Mouse (Mus musculus) stomach, embryonic 14.5 days (tissue): ENCODE measurements at regions not wholly inside any gene's neighbourhood (a gene's known extent, or its start where the extent isn't known, plus 50 kb on each side); places are given as distances from the start of the nearest gene placed in this dataset.

Experiments
- ATAC-seq: fragments of 200-750 bp; cut with Nextera tagmentation; 2 replicates; pipeline ENCODE4 v1.8.0; 2017; ENCODE audit warnings: low read depth, moderate TSS enrichment; ENCODE audit not compliant: insufficient number of reproducible peaks, insufficient read depth, low FRiP score
- H3K27ac ChIP-seq: fragments of 300-500 bp; sonication (generic); 2 replicates; pipeline ENCODE4 v1.5.1; 2014; ENCODE audit warnings: mild to moderate bottlenecking, low read length, moderate library complexity, mixed read lengths
- H3K27me3 ChIP-seq: fragments of 300-500 bp; sonication (generic); 2 replicates; pipeline ENCODE4 v1.6.1; 2014; ENCODE audit warnings: low read length, control low read depth, mixed read lengths; ENCODE audit not compliant: control insufficient read depth, insufficient read depth
- H3K36me3 ChIP-seq: fragments of 300-500 bp; sonication (generic); 2 replicates; pipeline ENCODE4 v1.6.1; 2014; ENCODE audit warnings: mild to moderate bottlenecking, control low read depth, low read length, moderate library complexity, mixed read lengths; ENCODE audit not compliant: control insufficient read depth, insufficient read depth
- H3K4me1 ChIP-seq: fragments of 300-500 bp; sonication (generic); 2 replicates; pipeline ENCODE4 v1.6.1; 2014; ENCODE audit warnings: low read length, control low read depth, mixed read lengths; ENCODE audit not compliant: control insufficient read depth, insufficient read depth
- H3K4me2 ChIP-seq: fragments of 300-500 bp; sonication (generic); replicated peaks from 2 replicates; pipeline ENCODE4 v1.6.1; 2014; ENCODE audit warnings: low read depth, low read length, control low read depth
- H3K4me3 ChIP-seq: fragments of 300-500 bp; sonication (generic); 2 replicates; pipeline ENCODE4 v1.5.1; 2014; ENCODE audit warnings: low read depth, low read length, control low read depth
- H3K9ac ChIP-seq: fragments of 300-500 bp; sonication (generic); replicated peaks from 2 replicates; pipeline ENCODE4 v1.6.1; 2014; ENCODE audit warnings: low read depth, mild to moderate bottlenecking, control low read depth, low read length, moderate library complexity, mixed read lengths
- H3K9me3 ChIP-seq: fragments of 300-500 bp; sonication (generic); 2 replicates; pipeline ENCODE4 v1.6.1; 2016; ENCODE audit warnings: low read depth, low read length, control low read depth; ENCODE audit not compliant: control insufficient read depth
- WGBS: fragments of 180-500 bp; shearing (Covaris S2); extraction: QIAGEN DNeasy Blood & Tissue Kit; methylation state at CpG from one replicate; pipeline ENCODE4 v1.1.7; 2014; 5-methylcytosine and 5-hydroxymethylcytosine counted together

DNA sequence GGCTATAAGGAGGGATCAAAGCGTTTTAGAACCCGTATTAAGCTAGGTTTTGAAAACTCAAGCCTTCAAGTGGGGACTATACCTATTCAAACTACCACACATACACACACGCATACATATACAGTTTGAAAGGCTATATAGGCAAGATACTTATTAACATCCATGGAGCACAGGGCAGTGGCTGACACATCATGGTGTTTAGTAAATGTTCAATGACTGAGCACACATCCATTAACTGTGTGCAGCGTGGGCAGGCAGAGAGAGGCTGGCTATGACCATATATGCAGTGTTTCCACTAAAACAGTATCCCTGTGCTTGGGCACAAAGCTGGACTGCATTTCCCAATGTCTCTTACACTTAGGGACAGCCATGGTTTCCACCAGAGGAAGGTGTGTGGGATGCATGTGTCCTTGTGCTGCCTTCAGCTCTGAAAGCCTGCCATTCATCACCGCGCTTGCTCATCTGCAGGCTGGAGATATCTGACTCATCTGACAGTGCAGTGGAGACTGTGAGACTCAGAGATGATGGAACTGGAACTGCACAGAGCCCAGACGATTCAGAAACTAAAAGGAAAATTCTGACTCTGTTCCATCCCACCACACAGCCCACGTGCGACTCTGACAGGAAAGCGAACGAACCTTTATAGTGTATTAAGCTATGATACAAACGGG is 124.6 kb upstream of the L3mbtl3 start:
- WGBS: 86% methylated on average over 12 of the region's 12 CpGs
- Histone ChIP-seq H3K4me3 (no peak overlapping the region), H3K4me2 (no peak overlapping the region), H3K27me3 (no peaks in the 10 kb centered on the region), H3K9ac (no peak overlapping the region), H3K4me1 (no peaks in the 10 kb centered on the region), H3K9me3 (no peaks in the 10 kb centered on the region), H3K36me3 (no peaks in the 10 kb centered on the region), H3K27ac (no peak overlapping the region)
- no peak for ATAC-seq

DNA sequence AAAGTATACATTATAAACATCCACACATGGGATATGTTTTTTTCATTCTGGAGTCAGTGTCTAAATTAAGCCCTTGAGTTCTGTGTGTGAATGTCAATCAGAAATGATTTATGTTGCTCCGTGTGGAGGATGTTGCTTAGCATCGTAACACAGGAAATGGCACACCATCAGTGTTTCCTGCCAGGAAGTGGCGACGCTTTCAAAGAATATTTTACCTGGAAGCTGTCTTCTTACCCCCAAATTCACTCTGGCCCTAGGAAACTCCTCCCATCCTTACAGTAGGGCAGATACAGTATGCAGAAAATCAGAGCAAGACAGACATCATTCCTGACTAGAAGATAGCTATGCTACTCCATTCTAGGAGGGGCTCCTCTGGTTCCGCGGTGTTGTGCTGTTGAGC is 145.1 kb upstream of the L3mbtl3 start:
- no peak for ATAC-seq
- H3K4me1 ChIP-seq: no peaks in the 10 kb centered on the region
- no peak overlapping the region for H3K4me3 ChIP-seq
- WGBS: 66% methylated on average over 6 of the region's 6 CpGs
- H3K36me3 ChIP-seq: no peaks in the 10 kb centered on the region
- no peak overlapping the region for H3K27ac ChIP-seq
- no peaks in the 10 kb centered on the region for H3K27me3 ChIP-seq
- no peaks in the 10 kb centered on the region for H3K9me3 ChIP-seq
- no peak overlapping the region for H3K9ac ChIP-seq
- H3K4me2 ChIP-seq: no peak overlapping the region

DNA sequence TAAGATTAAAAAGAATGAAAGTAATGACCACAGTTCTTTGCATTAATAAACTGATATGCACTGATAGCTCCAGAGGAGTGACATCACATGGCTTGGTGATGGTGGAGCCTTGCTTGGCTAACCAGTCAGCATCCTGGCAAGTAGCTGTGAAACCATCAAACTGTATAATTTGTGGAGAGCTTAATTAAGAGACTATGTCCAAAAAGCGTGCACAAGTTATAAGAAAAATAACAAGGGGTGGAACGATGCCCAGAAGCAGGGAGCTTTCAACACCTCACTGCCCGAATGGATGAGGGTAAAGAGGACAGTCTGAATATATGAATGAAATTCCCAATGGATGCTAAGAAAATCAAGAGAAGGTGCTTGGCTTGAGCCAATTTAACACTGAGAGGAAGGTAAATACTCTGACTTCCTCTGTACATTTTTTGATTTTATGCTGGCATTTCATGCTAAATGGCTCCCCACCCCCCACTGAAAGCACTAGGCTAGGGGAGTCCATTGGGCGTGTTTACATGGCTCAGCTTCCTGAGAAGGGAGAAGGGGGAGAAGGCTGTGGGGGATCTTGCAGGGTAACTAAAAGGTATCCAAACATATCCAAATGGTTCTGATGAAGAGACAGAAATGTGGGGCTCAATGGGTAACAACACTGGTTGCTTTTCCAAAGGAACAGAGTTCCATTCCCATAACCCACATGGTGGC is 150.2 kb upstream of the L3mbtl3 start:
- ATAC-seq: no peak
- Histone ChIP-seq H3K27ac (no peak overlapping the region), H3K4me1 (no peaks in the 10 kb centered on the region), H3K9ac (no peak overlapping the region), H3K36me3 (no peaks in the 10 kb centered on the region), H3K27me3 (no peaks in the 10 kb centered on the region), H3K9me3 (no peaks in the 10 kb centered on the region), H3K4me3 (no peak overlapping the region), H3K4me2 (no peak overlapping the region)
- WGBS: 69% methylated on average over 4 of the region's 4 CpGs

DNA sequence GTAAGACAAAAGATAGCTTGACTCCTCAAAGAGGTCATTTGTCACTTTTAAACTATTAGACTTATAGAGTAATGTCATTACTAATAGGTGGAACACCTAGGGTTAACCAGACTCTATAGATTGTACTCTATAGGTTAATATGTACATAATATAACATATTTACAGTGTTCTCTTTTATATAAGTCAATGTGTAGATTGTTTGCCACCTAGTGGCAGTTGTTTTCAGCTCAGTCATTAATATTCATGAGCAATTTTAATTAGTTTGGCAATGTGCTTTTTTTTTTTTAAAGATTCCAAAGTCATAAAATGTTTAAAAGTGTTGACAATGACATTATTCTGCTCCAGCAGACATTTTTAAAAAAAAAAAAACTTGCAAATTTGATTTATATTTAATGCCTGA is 164.4 kb upstream of the L3mbtl3 start:
- ATAC-seq: no peak
- H3K27me3 ChIP-seq: no peaks in the 10 kb centered on the region

DNA sequence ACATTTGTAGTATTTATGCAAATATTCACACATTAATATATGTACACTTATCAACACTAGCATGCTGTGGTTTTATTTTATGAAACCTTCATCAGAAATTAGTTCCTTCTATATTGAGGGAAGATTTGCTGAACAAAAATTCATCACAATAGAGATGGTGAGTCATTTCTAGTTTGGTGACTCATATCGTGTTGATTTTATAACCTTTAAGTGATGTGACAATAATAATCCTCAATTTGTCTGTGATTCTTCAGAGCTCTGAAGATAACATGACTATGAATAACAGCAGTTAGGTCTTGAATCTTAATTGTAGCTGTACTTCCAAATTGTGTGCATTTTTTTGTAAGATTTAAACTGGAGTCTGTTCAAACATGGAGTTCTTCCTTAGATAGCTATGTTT is 168.3 kb upstream of the L3mbtl3 start:
- H3K4me1 ChIP-seq: no peaks in the 10 kb centered on the region
- H3K4me2 ChIP-seq: no peak overlapping the region
- WGBS: 90% methylated on average over 1 of the region's 1 CpGs
- no peaks in the 10 kb centered on the region for H3K9me3 ChIP-seq
- H3K27me3 ChIP-seq: no peaks in the 10 kb centered on the region
- no peak overlapping the region for H3K9ac ChIP-seq
- no peak for ATAC-seq
- no peak overlapping the region for H3K27ac ChIP-seq
- no peak overlapping the region for H3K4me3 ChIP-seq
- no peaks in the 10 kb centered on the region for H3K36me3 ChIP-seq

More for the DNA sequence above, 164.4 kb upstream of the L3mbtl3 start:
- Histone ChIP-seq H3K4me3 (no peak overlapping the region), H3K27ac (no peak overlapping the region), H3K36me3 (no peaks in the 10 kb centered on the region), H3K9ac (no peak overlapping the region), H3K4me1 (no peaks in the 10 kb centered on the region), H3K4me2 (no peak overlapping the region), H3K9me3 (no peaks in the 10 kb centered on the region)

DNA sequence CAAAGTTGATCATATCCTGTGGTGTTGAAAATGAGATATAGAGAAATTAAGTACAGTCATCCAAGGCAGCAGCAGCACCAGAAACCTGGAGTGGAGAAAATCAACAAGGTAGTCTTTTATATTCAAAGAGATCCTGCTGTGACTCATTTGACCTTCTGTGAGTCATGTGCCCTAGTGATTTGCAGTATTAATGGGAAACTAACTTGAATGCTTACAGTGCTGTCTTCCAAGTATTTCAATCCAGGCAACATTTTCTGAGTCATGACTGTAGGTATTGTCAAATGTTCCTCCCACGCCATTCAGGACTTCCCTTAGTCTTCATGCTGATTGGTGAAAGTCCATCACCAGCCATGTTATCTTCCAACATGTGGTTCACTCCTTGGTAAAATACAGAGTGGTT is 169.0 kb upstream of the L3mbtl3 start:
- no peak overlapping the region for H3K4me2 ChIP-seq
- H3K4me3 ChIP-seq: no peak overlapping the region
- no peaks in the 10 kb centered on the region for H3K9me3 ChIP-seq
- H3K9ac ChIP-seq: no peak overlapping the region
- H3K36me3 ChIP-seq: no peaks in the 10 kb centered on the region
- H3K27me3 ChIP-seq: no peaks in the 10 kb centered on the region
- no peaks in the 10 kb centered on the region for H3K4me1 ChIP-seq
- 78% methylated on average over 1 of the region's 1 CpGs for WGBS
- H3K27ac ChIP-seq: no peak overlapping the region
- ATAC-seq: no peak

DNA sequence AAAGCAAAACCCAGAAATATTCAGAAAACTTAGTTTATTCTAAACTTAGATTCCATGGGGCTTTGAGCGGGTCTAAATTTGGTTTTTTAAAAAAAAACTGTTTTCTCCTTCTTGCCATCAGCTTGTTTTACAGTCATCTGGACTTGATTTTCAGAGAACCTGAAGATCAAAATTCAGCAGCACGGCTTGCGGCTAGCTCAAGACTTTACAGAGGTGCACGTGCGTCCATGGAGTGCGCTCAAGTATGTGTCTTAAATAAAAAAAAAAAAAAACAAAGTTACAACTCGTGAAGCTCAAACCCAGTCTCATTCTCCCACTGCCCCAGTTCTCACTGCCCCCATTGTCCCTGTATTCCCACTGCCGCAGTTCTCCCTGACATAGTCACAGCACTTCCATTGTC is 180.5 kb upstream of the L3mbtl3 start:
- ATAC-seq: no peak
- Histone ChIP-seq H3K9ac (no peak overlapping the region), H3K9me3 (no peaks in the 10 kb centered on the region), H3K27ac (no peak overlapping the region), H3K4me3 (no peak overlapping the region), H3K27me3 (no peaks in the 10 kb centered on the region), H3K36me3 (no peaks in the 10 kb centered on the region), H3K4me1 (no peaks in the 10 kb centered on the region), H3K4me2 (no peak overlapping the region)
- WGBS: 90% methylated on average over 8 of the region's 8 CpGs

DNA sequence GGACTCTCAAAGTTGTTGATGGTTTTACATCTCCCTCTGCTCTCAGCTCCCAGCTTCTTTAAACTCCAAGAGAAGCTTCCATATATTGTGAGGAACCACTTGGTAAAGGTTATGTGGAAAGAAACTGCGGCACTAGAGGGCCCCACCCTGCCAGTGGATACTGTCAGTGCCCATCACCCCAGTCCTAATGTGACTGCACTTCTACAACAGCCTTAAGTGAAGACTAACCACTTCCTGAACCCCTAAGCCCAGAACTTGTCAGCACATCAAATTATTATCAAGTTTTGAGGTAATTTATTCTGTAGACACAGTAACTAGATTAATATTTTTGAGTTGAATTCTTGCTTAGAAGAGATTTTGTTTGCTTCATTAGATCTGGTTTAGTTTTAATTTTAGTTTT is 182.3 kb upstream of the L3mbtl3 start:
- no peaks in the 10 kb centered on the region for H3K36me3 ChIP-seq
- ATAC-seq: no peak
- H3K4me3 ChIP-seq: no peak overlapping the region
- H3K9me3 ChIP-seq: no peaks in the 10 kb centered on the region
- H3K4me1 ChIP-seq: no peaks in the 10 kb centered on the region
- no peaks in the 10 kb centered on the region for H3K27me3 ChIP-seq
- WGBS: 60% methylated on average over 1 of the region's 1 CpGs
- no peak overlapping the region for H3K27ac ChIP-seq
- H3K4me2 ChIP-seq: no peak overlapping the region
- H3K9ac ChIP-seq: no peak overlapping the region

DNA sequence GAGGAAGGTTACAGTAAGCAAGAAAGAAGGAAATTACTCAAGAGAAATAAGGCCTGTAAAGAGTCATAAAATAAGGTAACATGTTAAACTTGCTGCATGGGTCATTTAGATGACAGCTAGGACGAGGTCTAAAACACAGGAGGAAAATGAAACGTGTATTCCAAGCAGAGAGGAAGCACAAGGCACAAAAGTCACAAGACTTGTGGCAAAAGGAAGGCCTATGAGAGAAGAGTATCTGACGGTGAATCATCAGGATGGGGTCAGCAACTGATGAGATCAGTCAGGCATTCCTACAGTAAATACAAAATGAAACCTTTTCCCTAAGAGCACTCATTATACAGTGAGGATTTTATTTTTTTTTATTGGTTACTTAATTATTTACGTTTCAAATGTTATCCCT is 183.6 kb upstream of the L3mbtl3 start:
- Histone ChIP-seq H3K4me2 (no peak overlapping the region), H3K4me1 (no peaks in the 10 kb centered on the region), H3K36me3 (no peaks in the 10 kb centered on the region), H3K9ac (no peak overlapping the region), H3K4me3 (no peak overlapping the region), H3K9me3 (no peaks in the 10 kb centered on the region), H3K27me3 (no peaks in the 10 kb centered on the region), H3K27ac (no peak overlapping the region)
- no peak for ATAC-seq
- WGBS: 74% methylated on average over 4 of the region's 4 CpGs
